Mouse (Mus musculus) ZHBTc4 (cell line): ENCODE measurements around the gene Wt1.
A peak's percentile ranks its signal among the peaks of the same experiment; 100 is the strongest.

ENCODE experiments used
- DNase-seq: peaks from one replicate; pipeline ENCODE4 v3.0.0-alpha.2; 2011; ENCODE audit warnings: low read depth, low spot score

Wt1 gene

GRCm38 (mm10) chr2:105126691-105127530 lies 582 bp downstream of the Wt1 start:
- DNase-seq = peak; percentile 67

DNA sequence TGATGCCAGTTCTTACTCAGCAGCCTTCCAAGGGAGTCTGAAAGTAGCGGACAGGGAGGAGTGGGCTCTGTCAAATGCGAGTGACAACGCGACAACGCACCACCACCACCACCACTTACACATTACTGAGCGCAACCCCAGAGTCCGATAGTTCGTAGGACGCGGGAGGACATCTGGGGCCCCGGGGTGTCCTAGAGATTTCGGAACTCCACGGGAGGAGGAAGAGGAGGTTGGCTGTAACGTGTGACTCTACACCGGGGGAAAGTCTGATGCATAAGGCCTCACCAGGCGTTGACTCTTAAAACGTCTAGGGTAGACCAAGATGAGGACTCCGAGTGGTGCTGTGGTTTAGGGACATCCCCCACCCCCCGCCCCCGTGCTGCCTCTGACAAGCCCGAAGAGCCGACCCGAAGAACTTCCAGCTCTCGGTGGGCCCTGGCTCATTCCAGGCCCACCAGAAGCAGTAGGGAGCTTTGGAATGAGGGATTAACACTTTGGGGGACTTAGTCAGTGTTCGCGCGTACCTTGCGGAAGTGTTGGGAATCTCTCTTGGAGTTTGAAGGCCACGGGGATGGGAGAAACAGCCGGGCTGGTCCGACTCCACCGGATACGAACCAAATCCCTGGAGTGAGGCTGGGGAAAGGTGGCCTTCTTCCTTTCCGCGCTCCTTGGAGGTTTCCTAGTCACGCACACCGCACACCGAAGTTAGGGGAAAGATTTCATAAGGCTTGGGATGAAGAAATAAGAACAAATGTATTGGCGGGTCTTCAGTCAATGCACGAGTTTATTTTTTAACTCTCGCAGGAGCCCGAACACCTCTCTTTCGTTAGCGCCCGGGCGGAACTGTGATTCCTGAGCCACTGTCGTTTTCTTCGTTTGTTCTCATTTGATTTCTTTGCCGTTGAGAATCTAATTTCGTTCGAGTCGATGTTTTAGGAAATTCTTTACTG lies 1.5 kb downstream of the Wt1 start:
- DNase-seq = peak; percentile 69

DNA sequence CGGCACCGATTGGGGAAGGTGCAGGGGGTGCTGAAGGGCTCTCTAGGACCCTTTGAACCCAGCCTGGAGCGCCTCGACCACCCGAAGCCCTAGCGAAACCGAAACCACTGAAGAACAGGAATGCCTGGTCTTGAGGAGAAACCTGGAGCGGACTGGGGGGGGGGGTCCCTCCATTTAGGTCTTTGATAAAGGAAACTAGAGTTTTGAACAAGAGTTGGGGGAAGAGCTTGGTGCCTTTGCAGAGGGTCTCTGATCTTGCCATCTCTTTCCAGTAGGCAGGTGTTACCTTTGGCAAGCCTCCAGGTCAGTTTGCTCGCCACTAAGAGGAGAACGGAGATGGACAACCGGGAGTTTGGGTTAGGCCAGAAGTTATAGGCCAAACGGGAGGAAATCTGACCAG lies 2.2 kb downstream of the Wt1 start:
- no peak for DNase-seq

DNA sequence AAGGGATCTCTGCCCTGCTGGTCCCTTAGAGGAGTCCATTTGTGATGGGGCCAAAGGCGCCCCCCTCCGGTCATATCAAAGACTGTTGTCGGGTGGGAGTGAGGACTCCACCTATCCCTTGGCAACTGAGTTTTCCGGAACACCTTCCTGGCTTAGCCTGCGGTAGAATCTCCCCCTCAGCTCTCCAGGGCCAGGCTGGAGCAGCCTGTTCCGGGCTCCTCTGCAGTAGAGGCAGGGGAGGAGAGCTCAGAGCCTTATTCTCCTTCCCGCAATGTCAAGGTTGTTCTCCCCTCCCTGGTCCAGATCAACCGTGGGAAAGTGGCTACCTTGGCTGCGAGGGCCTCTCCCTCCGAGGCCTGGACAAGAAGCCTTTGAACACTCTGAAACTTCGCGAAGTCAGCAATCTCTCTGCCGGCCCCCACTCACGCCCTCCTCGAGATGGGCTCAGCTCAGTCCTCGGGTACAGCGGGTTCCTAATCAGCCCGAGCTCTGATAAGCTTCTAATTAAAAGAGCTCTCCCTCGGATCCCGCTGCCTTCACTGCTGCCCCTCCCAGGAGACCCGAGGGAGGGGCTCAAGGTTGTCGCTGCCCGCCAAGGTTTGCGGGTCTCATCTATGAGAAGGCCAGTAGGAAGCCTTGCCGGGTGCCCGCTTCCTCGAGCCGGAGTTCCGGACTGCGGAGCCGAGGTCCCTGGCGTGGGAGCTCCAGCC lies 4.2 kb downstream of the Wt1 start:
- peak; percentile 70 for DNase-seq

GRCm38 (mm10) chr2:105131061-105131810 lies 4.9 kb downstream of the Wt1 start:
- no peak for DNase-seq

DNA sequence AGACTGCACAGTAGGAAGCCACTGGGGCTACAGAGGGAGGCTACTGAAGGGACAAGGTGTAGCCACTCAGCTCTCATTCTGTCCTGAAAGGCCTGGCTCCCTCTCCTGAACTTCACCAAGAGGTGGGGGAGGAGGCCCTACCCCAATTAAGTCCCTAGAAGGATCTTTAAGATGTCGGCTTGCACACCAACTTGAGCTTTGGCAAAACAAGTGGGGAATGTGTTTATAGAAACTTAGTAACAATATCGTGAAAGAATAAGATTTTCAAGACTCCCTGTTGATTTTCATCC lies 5.4 kb downstream of the Wt1 start:
- DNase-seq = no peak

GRCm38 (mm10) chr2:105132300-105132699 lies 6.0 kb downstream of the Wt1 start:
- DNase-seq = no peak

GRCm38 (mm10) chr2:105132933-105133795 lies 6.8 kb downstream of the Wt1 start:
- DNase-seq = no peak

GRCm38 (mm10) chr2:105134296-105134695 lies 8.0 kb downstream of the Wt1 start:
- DNase-seq = no peak

- DNase-seq = no peak
Measured at GRCm38 (mm10) chr2:105139471-105139870, 13.1 kb downstream of the Wt1 start.

GRCm38 (mm10) chr2:105141371-105141770 lies 15.0 kb downstream of the Wt1 start:
- no peak for DNase-seq

DNA sequence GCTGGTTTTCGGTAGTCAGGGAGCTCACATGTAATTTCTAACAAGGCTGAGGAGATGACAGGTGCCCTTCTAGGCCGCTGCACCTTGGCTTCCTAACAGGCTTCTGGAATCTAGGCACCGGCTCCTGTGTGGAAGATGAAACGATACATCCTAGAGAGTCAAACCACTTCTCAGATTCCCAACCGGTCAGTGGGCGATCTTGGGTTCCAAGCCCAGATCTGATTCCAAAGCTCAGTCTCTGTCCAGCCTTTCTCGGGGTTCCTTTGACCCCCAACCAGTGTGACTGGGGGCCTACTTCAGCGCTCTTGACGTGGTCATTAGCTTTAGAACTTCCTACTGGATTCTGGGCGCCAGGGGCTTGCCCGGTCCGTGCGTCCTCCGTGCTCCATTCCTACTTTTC lies 17.4 kb downstream of the Wt1 start:
- DNase-seq = no peak

DNA sequence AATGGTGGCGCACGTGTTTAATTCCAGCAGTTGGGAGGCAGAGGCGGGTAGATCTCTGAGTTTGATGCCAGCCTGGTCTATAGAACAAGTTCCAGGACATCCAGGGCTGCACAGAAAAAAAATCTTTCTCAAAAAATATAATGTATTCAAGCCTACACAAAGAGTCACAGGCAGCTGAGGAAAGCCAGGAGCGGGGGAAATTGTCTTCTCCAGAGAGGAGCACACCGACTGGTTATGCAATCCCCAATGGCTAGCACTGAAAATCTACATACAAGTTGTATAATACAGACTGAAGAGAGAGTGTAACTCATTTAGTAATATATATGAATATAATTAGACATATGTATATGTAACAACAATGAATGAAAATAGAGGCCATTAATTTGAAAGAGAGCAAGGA lies 25.2 kb downstream of the Wt1 start:
- DNase-seq = no peak

GRCm38 (mm10) chr2:105153046-105153445 lies 26.7 kb downstream of the Wt1 start:
- peak; percentile 50 for DNase-seq

GRCm38 (mm10) chr2:105160949-105161348 lies 34.6 kb downstream of the Wt1 start:
- DNase-seq = no peak

GRCm38 (mm10) chr2:105162763-105163162 lies 36.4 kb downstream of the Wt1 start:
- DNase-seq = no peak

DNA sequence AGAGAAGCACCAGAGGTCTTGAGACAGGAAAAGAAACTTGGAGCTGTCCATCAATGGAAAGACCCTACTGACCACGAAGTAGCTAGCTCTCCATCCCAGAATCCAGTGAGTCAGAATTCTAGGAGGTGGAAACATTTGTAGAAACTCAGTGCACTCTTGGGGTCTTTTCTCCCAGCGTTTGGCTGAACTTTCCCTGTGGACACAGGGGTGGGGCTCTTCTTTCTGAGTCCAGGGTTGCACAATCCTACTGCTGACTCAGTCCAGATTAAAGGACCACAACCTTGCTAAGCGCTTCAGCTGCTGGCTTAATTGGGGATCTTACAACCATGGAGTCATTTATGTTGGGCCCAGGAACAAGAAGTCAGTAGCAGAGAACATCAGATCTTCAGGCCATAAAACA lies 41.8 kb downstream of the Wt1 start:
- DNase-seq = no peak

DNA sequence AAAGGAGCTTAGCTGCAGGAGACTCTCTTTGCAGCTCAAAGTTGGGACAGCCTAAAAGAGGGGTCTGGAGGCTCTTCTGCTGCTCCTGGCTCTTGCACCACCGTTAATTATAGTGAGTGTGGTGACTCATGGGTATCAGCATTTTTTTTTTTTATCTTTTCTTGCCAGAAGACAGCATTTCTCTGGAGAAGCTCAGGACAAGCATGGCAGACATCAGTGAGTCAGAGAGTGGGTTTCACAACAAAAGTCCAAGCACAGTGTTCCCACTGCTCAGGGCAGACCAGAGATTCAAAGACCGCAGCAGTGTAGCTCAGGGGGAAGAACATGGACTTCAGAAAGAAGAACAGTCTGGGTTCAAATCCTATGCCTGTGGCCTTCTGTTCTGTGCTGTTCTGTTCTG lies 47.9 kb downstream of the Wt1 start:
- no peak for DNase-seq

DNA sequence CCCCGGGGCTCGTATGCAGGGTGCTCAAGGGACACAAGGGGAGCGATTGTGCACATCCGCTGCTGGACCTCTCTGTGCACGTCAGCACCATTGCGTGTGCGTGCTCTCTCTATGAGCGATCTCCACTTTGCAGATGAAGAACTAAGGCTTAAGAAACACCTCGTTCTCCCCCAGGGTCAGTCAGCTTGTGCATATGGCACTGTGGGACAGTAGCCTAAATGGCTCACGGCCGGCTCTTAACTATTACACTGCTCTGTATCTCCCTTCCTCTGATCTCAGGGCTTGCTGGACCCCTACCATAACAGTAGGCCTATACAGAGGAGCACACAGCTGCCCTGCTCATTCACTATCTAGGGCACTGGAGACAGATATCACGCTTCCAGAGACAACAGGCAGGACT lies 52.5 kb downstream of the Wt1 start:
- no peak for DNase-seq

- peak; percentile 83 for DNase-seq
Measured at GRCm38 (mm10) chr2:105182501-105182900, 56.2 kb downstream of the Wt1 start.
